Mouse (Mus musculus): ENCODE measurements around the gene Gm43552. TPM values are rescaled to one million over a fixed set of nuclear protein-coding genes. Genes with fewer than 3 reads are reported as not detected.
A peak's percentile ranks its signal among the peaks of the same experiment; 100 is the strongest.

The Gm43552 gene
- polyA plus RNA-seq, 1 experiment from 2014 or later: not detected

DNA sequence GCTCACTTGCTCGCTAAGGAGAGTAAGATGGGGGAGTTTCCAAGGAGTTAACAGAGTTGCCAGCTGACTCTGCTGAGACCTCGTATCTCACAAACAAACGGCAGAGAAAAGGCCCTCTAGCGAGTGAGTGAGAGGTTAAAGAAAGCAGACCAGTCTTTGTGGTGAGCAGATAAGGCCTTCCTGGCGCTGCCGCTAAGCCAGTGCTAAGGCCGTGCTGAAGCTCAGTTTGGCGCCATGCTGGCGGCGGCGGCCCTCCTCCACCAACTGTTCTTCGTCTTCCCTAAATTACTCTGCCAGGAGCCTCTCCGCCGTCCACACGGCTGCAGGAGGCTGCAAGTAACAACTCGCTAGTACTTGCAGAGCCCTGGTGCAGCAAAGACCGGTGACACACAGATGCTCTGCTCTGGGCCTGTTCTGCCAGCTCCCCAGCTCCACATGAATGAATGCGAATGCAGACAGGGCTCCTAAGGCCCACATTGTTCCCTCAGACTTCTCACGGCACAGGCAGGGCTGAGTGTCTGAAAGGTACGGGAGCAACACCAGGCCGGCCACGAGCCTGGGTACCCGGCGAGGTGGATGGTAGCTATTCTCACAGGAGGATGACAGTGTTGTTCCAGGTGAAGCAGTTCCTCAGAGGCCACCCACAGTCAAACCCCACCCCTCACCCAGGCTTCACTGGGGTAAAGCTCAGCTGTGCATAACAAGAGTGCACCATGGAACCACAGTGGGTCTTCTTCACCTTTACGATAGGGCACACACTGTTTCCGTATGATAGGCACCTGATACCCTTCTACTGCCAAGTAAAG is 76.8 kb downstream of the Gm43552 start:
- peaks cover 14% of the 10 kb centered on the region for H3K4me1 ChIP-seq (ENCODE audit: control insufficient read depth, insufficient read depth, low read length)
- no peaks in the 10 kb centered on the region for H3K27me3 ChIP-seq (ENCODE audit: control insufficient read depth, insufficient read depth, low read length)
- peak; percentile 86 for ATAC-seq (ENCODE audit: insufficient read depth, low FRiP score)
- no peak overlapping the region for H3K4me2 ChIP-seq (ENCODE audit: low read depth, low read length)
- no peaks in the 10 kb centered on the region for H3K9me3 ChIP-seq (replicated peaks; ENCODE audit: control insufficient read depth, low read length)
- peak overlapping the region; percentile 61 for H3K9ac ChIP-seq (ENCODE audit: low read length)
- peak overlapping the region; percentile 89 for H3K27ac ChIP-seq (ENCODE audit: low read length)
- H3K4me3 ChIP-seq (replicated peaks; ENCODE audit: low read length): no peak overlapping the region
- WGBS: 21% methylated on average over 26 of the region's 26 CpGs
- peaks cover 13% of the 10 kb centered on the region; the same call in 1 of the 2 replicates for H3K36me3 ChIP-seq (ENCODE audit: control insufficient read depth, insufficient read depth, low read length)

DNA sequence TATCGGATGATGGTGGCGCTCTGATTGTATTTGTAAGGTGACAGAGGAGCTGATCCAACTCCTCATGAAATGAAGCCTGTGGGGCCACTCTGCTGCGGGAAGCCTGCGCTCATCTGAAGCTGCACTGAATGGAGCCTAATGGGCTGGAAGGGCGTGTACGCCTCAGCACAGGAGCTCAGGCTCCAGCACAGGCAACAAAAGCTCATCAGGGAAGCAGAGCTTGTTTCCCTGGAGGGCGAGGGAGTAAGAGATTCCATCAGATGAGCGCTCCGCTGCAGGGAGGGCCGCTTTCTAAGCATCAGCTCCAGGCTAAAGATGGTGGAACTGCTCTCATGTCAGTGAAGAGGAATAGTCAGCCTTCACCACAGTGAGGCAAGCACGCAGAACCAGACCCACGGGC is 84.6 kb downstream of the Gm43552 start:
- Histone ChIP-seq H3K9me3 (replicated peaks; ENCODE audit: control insufficient read depth, low read length) (no peaks in the 10 kb centered on the region), H3K9ac (ENCODE audit: low read length) (no peak overlapping the region), H3K27ac (ENCODE audit: low read length) (no peak overlapping the region), H3K4me3 (replicated peaks; ENCODE audit: low read length) (no peak overlapping the region), H3K4me1 (ENCODE audit: control insufficient read depth, insufficient read depth, low read length) (no peaks in the 10 kb centered on the region), H3K27me3 (ENCODE audit: control insufficient read depth, insufficient read depth, low read length) (no peaks in the 10 kb centered on the region), H3K4me2 (ENCODE audit: low read depth, low read length) (no peak overlapping the region), H3K36me3 (ENCODE audit: control insufficient read depth, insufficient read depth, low read length) (peaks cover 9% of the 10 kb centered on the region; the same call in 1 of the 2 replicates)
- 76% methylated on average over 12 of the region's 12 CpGs for WGBS
- ATAC-seq (ENCODE audit: insufficient read depth, low FRiP score): no peak

DNA sequence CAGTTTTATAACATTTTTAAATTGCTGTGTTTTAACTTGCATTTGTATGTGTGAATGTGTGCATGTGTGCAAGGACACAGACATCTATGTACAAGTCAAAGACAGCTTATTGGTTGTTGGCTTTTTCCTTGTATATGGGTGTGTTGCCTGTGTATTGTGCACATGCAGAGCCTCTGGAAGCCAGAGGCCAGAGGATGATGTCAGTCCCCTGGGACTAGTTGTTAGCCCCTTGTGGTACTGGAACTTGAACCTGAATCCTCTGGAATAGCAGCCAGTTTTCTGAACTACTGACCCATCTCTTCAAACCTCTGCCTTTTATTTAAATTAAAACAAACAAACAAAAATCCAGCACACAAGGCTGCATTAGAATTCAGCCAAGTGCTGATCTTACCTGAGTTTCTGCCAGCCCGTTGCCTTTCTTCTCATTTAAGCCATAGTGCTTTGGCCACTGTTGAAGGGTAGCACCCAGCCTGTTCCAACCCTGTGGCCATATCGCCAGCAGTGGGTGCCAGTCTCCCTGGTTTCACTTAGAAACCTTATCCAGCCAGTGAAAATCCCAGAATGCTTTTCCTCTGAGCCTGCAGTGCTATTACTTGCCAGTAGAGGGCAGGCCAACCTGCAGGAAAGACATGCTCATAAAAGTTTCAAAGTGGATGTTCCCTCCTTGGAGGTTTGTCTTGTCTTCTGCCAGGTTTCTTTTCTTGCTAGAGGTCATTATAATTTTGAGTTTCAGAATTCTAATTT is 91.2 kb downstream of the Gm43552 start:
- ATAC-seq (ENCODE audit: insufficient read depth, low FRiP score): peak; percentile 72; the same call in 1 of the 2 replicates
- Histone ChIP-seq H3K4me2 (ENCODE audit: low read depth, low read length) (no peak overlapping the region), H3K4me1 (ENCODE audit: control insufficient read depth, insufficient read depth, low read length) (no peaks in the 10 kb centered on the region), H3K9ac (ENCODE audit: low read length) (no peak overlapping the region), H3K4me3 (replicated peaks; ENCODE audit: low read length) (no peak overlapping the region), H3K36me3 (ENCODE audit: control insufficient read depth, insufficient read depth, low read length) (peaks cover 6% of the 10 kb centered on the region; the same call in 1 of the 2 replicates), H3K9me3 (replicated peaks; ENCODE audit: control insufficient read depth, low read length) (no peaks in the 10 kb centered on the region), H3K27me3 (ENCODE audit: control insufficient read depth, insufficient read depth, low read length) (no peaks in the 10 kb centered on the region), H3K27ac (ENCODE audit: low read length) (no peak overlapping the region)
- WGBS: 21% methylated on average over 2 of the region's 2 CpGs

DNA sequence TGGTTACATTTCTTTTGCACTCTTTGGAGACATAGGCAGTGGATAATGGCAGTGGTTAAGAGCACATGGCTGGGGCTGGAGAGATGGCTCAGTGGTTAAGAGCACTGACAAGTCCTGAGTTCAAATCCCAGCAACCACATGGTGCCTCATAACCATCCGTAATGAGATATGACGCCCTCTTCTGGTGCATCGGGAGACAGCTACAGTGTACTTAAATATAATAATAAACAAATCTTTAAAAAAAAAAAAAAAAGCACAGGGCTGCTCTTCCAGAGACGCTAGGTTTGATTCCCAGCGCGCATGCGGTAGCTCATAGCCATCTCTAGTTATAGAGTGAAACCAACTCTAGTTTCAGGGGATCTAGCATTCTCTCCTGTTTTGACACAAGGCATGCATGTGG is 98.2 kb downstream of the Gm43552 start:
- Histone ChIP-seq H3K9ac (ENCODE audit: low read length) (no peak overlapping the region), H3K9me3 (replicated peaks; ENCODE audit: control insufficient read depth, low read length) (no peaks in the 10 kb centered on the region), H3K36me3 (ENCODE audit: control insufficient read depth, insufficient read depth, low read length) (peaks cover 7% of the 10 kb centered on the region; the same call in 1 of the 2 replicates), H3K4me2 (ENCODE audit: low read depth, low read length) (no peak overlapping the region), H3K4me1 (ENCODE audit: control insufficient read depth, insufficient read depth, low read length) (peaks cover 8% of the 10 kb centered on the region), H3K27ac (ENCODE audit: low read length) (no peak overlapping the region), H3K27me3 (ENCODE audit: control insufficient read depth, insufficient read depth, low read length) (no peaks in the 10 kb centered on the region), H3K4me3 (replicated peaks; ENCODE audit: low read length) (no peak overlapping the region)
- no peak for ATAC-seq (ENCODE audit: insufficient read depth, low FRiP score)
- 92% methylated on average over 7 of the region's 7 CpGs for WGBS

DNA sequence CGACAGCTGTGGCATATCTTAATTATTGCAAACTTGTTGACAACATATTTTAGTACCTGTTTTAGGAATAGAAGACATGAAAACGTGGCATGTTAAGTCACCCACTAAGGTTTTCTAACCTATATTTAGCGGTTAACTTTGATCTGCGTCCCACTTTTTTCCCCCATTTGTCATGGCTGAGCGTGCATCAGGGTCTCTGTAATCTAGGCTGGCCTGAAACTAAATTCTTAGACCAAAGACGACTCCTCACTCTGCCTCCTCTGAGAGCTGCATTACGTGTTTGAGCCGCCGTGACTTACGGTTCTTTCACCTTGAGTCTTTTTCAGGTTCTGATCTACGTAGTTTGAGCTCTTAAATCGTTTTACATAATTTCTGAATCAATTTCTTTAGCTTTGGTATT is 100.9 kb downstream of the Gm43552 start:
- Histone ChIP-seq H3K9ac (ENCODE audit: low read length) (peak overlapping the region; percentile 82), H3K4me2 (ENCODE audit: low read depth, low read length) (peak overlapping the region; percentile 81), H3K27me3 (ENCODE audit: control insufficient read depth, insufficient read depth, low read length) (no peaks in the 10 kb centered on the region), H3K36me3 (ENCODE audit: control insufficient read depth, insufficient read depth, low read length) (peaks cover 11% of the 10 kb centered on the region; the same call in 1 of the 2 replicates), H3K27ac (ENCODE audit: low read length) (peak overlapping the region; percentile 42), H3K9me3 (replicated peaks; ENCODE audit: control insufficient read depth, low read length) (no peaks in the 10 kb centered on the region), H3K4me1 (ENCODE audit: control insufficient read depth, insufficient read depth, low read length) (peaks cover 11% of the 10 kb centered on the region), H3K4me3 (replicated peaks; ENCODE audit: low read length) (peak overlapping the region; percentile 100)
- 2% methylated on average over 12 of the region's 12 CpGs for WGBS
- 0 out of 2 replicates have a peak, but pooled peaks have one; percentile 39 for ATAC-seq (ENCODE audit: insufficient read depth, low FRiP score)

DNA sequence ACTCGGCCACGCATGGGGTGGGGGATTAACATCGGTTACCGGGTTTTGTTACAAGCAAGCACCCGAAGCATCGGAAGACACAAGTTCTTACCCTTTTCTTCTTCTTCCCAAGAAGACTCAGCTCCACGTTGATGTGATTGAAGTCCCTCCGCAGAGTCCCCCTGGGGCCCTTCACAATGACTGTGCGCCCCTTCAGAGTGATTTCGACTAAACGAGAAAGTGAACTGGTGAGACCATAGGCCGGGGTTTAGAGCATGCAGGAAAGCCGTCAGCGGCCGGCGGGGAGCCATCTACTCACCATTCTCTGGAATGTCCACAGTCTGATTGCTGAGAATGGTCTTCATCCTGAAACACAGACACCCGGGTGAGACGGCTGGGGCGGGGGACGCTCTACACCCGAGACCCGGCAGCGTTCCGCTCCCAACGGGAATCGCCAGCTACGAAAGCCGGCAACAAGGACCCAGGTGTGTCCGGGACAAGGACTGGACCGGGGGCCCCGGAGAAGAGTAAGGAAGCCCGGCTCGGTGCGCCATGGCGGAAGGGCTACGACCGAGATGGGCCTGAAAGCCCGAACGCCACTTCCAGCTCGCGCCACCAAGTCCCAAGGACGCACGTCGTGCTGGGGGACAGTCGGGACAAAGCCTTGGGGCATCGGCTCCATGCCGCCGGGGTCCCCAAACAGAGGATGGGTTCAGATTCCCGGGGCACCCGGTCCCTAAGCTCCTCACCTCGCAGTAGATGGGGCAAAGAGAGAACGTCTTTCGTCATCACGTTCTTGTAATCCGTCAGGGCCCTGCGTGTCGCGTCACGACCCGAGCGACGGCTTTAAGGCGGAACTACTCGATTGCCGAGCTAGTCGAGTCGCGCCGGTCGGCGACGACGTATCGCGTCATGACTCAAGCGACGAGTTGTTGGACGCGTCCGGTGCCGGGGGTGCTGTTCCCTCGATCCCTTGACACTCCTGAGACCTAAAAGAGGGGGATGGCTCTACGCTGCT is 101.7 kb downstream of the Gm43552 start, which contains the start of the genes Rpl9 and Lias:
Gene Rpl9 (minus strand): TSS at position 797 of the 997 bp plus-strand sequence.
Gene Lias (plus strand): TSS at position 850 of the 997 bp plus-strand sequence.
- Histone ChIP-seq H3K4me1 (ENCODE audit: control insufficient read depth, insufficient read depth, low read length) (peaks cover 11% of the 10 kb centered on the region), H3K27ac (ENCODE audit: low read length) (peak within 1 kb of the TSS; percentile 86), H3K9me3 (replicated peaks; ENCODE audit: control insufficient read depth, low read length) (no peaks in the 10 kb centered on the region), H3K9ac (ENCODE audit: low read length) (peak within 1 kb of the TSS; percentile 99), H3K4me2 (ENCODE audit: low read depth, low read length) (peak within 1 kb of the TSS; percentile 91), H3K27me3 (ENCODE audit: control insufficient read depth, insufficient read depth, low read length) (no peaks in the 10 kb centered on the region), H3K36me3 (ENCODE audit: control insufficient read depth, insufficient read depth, low read length) (peaks cover 11% of the 10 kb centered on the region; the same call in 1 of the 2 replicates), H3K4me3 (replicated peaks; ENCODE audit: low read length) (peak within 1 kb of the TSS; percentile 100)
- under 1% methylated on average over 83 of the region's 83 CpGs for WGBS
- ATAC-seq (ENCODE audit: insufficient read depth, low FRiP score): peak; percentile 95

DNA sequence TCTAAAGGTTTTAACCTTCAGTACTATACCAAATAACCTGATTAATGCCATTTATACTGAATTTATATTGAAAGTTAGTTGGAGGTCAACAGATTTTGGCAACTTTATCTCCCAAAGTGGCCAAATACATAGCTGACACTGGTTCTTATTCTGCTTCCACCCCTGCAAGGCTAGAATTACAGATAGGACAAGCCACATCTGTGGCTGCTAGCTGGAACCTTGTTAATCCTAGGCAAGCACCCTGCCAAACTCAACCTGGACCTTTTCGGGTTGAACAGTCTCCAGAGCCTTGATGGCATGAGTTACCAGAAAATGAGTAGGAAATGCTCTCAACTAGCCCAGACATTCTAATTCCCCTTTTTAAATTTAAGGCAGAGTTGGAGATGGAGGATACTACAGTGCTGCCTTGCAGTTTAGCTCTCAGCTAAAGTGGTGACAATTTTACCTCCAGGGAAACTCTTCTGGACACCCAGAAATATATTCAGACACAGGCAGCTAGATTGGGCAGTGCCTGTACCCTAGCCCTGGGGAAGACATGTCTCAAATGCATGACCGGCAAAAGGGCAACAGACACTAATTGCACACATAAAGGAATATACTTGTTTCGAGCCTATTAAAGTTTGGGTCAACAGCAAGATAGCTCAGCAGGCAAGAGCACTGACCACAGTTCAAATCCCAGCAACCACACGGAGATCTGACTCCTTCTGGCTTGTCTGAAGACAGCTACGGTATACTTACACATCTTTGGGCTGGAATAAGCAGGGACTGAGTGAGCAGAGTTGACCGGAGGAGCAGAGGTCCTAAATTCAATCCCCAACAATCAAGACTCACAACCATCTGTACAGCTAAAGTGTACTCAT is 105.4 kb downstream of the Gm43552 start:
- no peaks in the 10 kb centered on the region for H3K9me3 ChIP-seq (replicated peaks; ENCODE audit: control insufficient read depth, low read length)
- H3K4me2 ChIP-seq (ENCODE audit: low read depth, low read length): no peak overlapping the region
- no peak for ATAC-seq (ENCODE audit: insufficient read depth, low FRiP score)
- H3K9ac ChIP-seq (ENCODE audit: low read length): no peak overlapping the region
- H3K36me3 ChIP-seq (ENCODE audit: control insufficient read depth, insufficient read depth, low read length): peaks cover 7% of the 10 kb centered on the region; the same call in 1 of the 2 replicates
- 83% methylated on average over 6 of the region's 6 CpGs for WGBS
- peaks cover 11% of the 10 kb centered on the region for H3K4me1 ChIP-seq (ENCODE audit: control insufficient read depth, insufficient read depth, low read length)
- no peak overlapping the region for H3K27ac ChIP-seq (ENCODE audit: low read length)
- H3K27me3 ChIP-seq (ENCODE audit: control insufficient read depth, insufficient read depth, low read length): no peaks in the 10 kb centered on the region
- no peak overlapping the region for H3K4me3 ChIP-seq (replicated peaks; ENCODE audit: low read length)

DNA sequence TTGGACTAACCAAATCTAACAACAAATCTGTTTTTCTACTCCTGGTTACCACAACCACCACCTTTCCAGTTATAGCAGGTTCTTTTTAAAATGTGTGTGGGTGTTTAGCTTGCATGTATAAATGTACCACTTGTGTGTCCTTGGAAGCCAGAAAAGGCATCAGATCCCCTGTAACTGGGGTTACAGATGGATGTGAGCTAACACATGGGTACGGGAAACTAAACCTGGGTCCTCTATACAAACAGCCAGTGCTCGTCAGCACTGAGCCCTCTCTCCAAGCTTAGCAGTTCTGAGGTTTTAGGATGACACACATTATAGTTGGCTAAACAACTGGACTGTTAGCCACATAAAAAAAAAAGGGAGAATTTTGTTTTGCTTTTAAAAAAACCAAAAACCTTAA is 106.9 kb downstream of the Gm43552 start:
- no peak overlapping the region for H3K27ac ChIP-seq (ENCODE audit: low read length)
- WGBS: 61% methylated on average over 2 of the region's 2 CpGs
- H3K4me3 ChIP-seq (replicated peaks; ENCODE audit: low read length): no peak overlapping the region
- H3K4me2 ChIP-seq (ENCODE audit: low read depth, low read length): no peak overlapping the region
- peaks cover 7% of the 10 kb centered on the region; the same call in 1 of the 2 replicates for H3K36me3 ChIP-seq (ENCODE audit: control insufficient read depth, insufficient read depth, low read length)
- no peaks in the 10 kb centered on the region for H3K9me3 ChIP-seq (replicated peaks; ENCODE audit: control insufficient read depth, low read length)
- ATAC-seq (ENCODE audit: insufficient read depth, low FRiP score): no peak
- no peaks in the 10 kb centered on the region for H3K27me3 ChIP-seq (ENCODE audit: control insufficient read depth, insufficient read depth, low read length)
- peaks cover 11% of the 10 kb centered on the region for H3K4me1 ChIP-seq (ENCODE audit: control insufficient read depth, insufficient read depth, low read length)
- H3K9ac ChIP-seq (ENCODE audit: low read length): no peak overlapping the region

Measured in stomach, embryonic 16.5 days (tissue).